Mouse (Mus musculus) layer of hippocampus, postnatal 10 days (tissue): ENCODE measurements around the gene Ugp2. TPM values are rescaled to one million over a fixed set of nuclear protein-coding genes. Genes with fewer than 3 reads are reported as not detected.
"Not testable (repeated sequence)": the region's sequence is repeated elsewhere in the genome, so short reads cannot be mapped to it uniquely, and the experiment has no call there.

Experiments
- DNase-seq, 2 experiments: peaks; one replicate each; pipeline ENCODE4 v3.0.0; 2021; ENCODE audit warnings: low spot score in 2 of 2
- microRNA-seq, 2 experiments: library from miRNA; unstranded; fragments of <30 nt; microRNA quantifications; one replicate each; pipeline ENCODE4 v1.2.0; 2021
- total RNA-seq, 2 experiments: library from RNA; stranded (reverse); gene quantifications; 2 replicates each; pipeline ENCODE4 v1.2.3; 2021

Ugp2 gene
- total RNA-seq, 2 experiments from 2014 or later, result 72.1 to 78.1 TPM

DNA sequence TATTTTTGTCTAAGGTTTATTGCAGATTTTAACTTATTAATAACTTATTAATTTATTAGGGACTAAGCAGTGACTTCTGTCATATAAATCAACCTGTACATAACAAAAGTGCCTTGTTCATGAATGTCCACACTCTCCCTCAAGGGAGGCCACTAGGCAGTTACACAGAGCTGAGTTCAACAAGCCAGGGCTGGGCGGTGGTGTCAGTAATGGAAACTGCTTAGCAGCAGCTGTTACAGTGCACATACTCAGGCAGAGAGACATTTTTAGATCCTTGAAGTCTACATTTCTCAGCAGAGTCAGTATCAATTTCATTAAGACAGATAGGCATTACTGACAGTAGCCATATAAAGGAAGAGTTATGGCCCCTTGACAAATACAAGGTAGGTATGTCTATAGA is 33.1 kb downstream of the Ugp2 start:
- DNase-seq, result no peak

DNA sequence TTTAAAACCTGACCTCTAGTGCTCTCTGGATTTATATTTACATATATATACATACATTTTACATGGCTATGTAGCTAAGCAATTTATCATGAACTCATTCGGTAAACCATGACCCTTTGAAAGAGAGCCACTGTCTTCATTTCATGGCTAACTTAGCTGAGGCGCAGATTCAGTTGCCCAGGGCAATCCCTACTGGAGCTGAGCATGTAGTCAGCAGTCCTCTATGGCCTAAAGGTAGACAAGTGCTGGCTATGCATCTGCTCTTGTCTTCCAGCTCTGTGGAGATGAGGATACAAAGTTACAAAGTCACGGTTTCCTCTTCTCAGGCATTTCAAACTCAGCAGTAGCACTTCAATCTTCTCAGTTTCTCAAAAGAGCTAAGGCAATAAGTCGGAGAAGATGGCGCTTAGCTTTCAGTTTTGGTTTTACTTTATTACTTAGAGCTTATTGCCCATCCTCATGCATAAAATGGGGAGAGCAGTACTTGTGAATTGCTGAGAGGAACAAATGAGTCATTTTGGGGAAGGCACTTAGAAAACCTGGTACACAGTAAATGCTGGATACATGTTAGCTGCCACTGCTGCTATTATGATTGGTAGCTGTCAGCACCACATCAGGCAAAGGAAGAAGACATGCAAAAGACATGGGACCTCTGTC is 38.2 kb downstream of the Ugp2 start:
- no peak for DNase-seq

DNA sequence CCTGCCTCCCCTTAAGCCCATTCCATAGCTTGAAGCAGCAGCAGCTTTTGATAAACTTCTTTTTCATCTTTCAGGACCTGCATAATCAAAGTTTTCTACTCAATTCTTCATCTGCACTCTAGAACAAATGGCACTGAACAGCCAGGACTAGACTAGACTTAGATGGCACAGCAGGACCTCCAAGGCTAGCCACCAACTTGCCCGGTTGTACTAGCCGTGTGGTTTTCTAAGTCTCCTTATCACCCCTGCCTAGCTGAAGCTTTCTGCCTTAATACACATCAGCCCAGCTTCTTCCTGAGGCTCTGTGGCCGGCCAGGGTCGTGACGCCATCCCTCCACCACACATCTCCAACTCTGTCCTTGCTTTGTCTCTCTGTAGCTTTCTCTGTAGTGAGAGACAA is 42.9 kb downstream of the Ugp2 start:
- DNase-seq, result no peak

DNA sequence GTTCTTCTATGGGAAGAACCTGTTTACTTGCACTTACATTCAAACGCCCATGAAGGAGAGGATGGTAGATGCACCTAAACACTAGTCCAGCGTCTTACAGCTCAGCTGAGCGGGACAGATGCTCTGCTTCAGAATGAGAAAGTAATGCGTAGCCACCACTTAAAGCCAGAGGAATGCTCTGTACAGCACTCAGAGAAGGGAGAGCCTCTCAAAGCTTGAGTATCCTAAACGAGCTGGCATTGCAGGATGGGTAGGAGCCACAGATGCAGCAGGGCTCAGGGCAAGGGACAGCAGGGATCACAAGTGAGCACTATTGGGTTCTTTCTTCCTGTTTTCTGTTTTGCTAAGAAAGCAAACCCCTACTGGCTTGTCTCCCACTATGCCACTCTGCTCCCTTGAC is 43.5 kb downstream of the Ugp2 start:
- DNase-seq, result no peak

DNA sequence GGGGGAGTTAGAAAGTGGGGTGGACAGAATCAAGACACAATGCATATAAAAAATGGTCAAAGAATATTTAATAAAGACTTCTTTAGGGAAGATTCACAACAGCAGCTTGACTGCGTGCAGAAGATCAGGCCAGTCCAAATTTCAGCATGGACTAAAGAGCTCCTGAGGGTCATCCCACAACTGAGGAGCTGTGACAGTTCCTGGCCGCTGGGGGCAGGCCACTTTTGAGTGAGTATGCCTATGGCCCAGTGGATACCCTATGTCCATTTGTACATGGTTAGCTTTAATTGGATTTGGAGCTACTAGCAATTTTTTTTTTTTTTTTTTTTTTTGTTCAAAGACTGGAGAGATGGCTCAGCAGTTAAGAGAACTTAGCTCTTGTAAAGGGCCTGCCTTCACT is 44.2 kb downstream of the Ugp2 start:
- no peak for DNase-seq

DNA sequence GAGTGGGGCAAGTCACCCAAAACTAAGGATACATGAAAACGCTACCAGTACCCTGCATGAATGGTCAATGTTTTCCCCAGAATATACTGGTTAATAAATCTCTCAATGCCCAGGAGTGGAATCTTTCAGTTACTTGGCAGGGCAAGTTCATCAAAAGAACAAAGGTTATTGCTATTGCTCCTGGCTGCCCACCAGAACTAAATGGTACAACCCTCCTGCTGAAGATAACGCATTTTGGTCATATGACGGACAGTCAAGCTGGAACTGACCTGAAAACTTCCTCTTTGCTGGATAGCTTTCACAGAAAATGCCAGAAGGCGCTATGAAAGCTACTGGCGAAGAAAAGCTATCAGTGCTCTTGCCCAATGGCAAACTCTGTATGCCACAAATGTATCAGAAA is 45.2 kb downstream of the Ugp2 start:
- no peak for DNase-seq

DNA sequence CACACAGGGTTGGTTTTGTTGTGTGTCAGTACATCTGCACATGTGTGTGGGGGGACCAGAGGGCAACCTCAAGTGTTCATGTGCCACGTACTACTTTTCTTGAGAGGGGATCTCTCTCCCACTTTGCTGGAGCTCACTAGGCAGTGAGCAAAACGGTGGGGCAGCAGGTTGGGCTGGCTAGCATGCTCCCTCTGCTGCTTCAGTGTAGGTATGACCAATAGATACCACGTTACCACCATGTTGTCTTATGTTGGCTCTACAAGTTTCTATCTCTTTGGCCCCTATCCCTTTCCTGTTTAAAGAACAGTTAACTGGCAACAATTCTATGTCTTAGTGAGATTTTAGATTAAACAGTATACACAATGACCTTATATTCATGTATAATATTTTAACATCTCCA is 48.7 kb downstream of the Ugp2 start:
- no peak for DNase-seq

DNA sequence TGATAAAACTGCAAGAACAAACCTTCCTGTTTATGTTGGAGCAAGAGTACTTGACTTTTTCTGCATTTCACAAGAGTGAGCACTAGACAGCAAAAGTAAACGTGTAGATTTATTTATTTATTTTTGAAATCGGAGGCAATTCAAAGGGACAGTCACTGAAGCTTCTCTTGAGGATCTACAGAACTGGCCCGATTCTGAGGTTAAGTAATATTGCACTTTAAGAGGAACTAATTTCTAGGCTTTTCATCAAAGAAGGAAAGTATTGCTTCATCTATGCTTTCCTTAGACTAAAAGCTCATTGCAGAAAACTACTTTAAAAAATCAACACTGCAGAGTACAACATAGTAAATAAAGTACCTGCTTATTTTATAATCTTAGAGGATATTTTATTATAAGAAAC is 49.4 kb downstream of the Ugp2 start:
- DNase-seq, result no peak

DNA sequence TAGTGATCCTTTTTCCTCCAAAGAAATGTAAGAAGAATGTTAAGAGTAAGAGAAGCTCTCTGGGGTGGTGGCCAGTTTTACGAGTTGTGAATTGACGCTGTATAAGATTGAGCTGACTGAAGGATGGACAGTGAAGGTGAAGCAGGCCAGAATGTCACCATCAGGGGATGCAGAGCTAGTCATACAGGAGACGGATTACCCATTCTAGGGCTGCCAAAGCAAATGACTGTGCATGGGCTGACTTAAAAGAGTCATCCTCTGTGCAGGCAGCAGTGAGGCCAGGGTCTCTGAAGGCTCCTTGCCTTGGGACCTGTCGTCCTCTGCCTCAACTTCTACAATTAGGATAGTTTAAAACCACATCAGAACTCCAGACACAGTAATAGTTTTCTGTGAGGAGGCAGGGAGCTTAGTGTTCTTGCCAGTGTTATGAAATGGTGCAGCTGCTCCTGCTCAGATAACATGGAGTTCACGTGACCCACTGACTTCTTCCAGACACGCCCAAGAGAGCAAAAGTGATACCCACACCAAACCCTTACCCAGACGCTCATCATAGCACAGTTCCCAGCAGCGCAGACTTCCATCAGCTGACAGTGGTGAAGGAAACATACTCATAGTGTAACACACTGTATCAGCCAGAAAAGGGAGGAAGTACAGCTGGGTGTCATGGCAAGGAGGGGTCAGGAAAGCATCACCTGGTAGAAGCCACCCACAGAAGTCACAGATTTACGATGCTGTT is 56.9 kb downstream of the Ugp2 start:
- no peak for DNase-seq

DNA sequence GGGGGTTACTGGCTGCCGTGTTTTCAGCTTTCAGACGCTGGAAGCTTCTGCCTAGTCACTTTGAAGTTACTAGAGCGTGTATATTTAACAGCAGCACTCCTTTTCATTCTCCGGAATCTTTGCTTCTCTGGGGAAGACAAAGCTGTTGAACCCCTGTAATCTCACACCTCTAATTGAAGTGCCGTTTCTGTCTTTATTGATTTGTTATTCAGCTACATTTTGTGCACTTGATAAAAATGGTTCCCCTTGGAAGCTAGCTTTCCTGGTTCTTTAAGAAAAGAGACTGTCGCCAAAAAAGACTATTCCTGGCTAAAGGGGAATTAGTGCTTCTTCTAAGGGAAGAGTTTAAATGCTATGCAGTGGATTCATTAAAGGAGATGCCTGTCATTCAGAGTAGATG is 61.5 kb downstream of the Ugp2 start:
- no peak for DNase-seq

DNA sequence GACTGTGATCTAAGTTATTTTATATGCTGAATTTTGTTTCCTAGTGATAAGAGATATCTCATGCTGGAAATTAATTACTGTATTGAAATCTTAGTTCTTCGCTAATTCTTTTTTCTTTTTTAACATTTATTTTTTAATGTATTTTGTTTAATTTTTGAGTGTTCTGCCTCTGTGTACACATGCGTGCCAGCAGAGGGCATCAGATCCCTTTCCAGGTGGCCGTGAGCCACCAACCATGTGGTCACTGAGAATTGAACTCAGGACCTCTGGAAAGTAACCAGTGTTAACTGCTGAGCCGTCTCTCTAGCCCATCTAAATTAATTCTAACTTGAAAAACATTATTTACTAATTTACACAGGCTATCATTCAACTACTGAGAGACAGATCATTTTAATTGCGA is 62.9 kb downstream of the Ugp2 start:
- no peak for DNase-seq

DNA sequence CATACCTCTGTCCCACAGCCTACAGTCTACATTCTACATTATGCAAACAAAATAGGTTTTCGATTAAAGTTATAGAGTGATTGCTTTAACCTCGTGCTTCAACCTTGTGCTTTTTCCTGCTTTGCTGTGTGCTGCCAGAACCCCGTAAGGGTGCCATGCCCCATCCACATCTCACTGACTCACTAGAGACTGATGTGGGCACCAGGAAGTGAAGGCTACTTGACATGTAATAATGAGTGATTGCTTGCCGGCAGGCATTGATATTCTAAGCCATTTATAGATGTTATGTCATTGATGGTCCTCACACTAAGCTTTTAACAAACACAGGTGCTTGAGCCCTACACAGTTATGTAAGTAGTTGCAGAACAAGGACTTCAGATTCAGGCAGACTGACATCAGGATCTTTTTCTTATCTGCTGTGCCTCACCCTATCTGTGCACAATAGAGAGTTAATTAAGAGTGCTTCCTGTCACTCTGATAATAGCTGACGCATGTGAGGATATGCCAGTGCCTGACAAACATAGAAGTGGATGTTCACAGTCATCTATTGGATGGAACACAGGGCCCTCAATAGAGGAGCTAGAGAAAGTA is 63.8 kb downstream of the Ugp2 start:
- no peak for DNase-seq

DNA sequence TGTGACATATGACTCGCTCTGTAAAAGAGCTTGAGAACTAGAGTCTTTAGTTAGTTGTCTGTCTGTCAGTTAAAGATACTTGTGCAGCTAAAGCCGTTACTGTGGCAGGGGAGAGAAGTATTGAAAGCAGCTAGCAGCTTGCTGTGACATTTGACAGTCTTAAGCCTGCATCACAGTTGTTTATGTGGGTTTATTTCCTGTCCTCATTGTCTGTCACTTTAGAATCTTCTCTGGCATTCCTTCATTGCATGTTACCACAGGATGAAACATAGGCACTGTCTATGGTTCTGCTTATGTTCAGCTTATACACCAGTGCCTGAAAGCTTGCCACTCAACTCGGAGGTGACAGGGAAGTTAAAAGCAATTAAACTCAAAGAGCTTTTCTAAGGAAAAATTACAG is 67.4 kb downstream of the Ugp2 start:
- DNase-seq, result no peak

DNA sequence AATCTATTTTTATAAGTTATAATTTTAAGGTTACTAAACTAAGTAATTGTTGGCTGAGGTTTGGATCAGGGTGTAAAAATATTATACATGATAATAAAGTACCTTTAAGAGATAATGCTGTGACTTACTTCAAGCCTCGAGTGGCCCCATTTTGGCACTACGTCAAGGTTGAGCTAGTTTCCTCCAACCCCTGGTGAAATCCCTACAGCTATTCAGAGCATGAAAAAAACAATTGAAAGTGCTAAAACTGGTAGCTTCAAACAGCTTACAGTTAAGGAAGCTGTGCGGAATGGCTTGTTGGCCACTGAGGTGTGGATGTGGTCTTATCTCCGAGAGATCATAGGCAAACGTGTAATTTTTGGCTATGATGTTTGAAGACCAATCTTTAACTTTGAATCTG is 75.5 kb downstream of the Ugp2 start:
- DNase-seq, result no peak

DNA sequence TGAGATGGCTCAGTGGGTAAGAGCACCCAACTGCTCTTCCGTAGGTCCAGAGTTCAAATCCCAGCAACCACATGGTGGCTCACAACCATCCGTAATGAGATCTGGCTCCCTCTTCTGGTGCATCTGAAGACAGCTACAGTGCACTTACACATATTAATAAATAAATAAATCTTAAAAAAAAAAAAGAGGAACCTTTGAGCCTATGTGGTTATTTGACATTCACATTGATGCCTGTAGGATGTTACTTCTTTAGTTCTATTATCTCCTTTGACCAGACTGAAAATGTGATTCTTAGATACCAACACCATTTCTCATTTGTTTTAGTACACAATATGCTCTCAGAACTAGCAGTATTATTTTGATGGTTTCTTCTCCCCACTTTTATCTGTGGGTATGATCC is 82.8 kb downstream of the Ugp2 start:
- DNase-seq, result not testable (repeated sequence)

DNA sequence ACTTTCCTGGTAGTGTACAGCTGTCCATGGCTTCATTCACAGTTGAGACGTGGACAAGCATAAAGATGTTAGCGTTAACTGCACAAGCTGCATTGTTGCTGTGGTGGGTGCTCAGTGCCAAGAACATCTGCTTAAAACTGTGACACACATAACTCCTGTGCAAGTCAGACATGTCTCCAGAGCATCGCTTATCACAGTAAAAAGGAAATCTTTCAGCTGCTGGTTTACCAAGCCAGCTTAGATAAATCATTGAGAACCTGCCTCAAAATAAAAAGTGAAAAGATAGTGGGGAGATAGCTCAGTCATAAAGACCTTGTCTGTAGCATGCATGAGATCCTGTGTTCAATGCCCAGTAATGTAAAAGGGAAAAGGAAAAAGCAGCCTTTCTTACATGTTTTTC is 84.6 kb downstream of the Ugp2 start:
- no peak for DNase-seq

DNA sequence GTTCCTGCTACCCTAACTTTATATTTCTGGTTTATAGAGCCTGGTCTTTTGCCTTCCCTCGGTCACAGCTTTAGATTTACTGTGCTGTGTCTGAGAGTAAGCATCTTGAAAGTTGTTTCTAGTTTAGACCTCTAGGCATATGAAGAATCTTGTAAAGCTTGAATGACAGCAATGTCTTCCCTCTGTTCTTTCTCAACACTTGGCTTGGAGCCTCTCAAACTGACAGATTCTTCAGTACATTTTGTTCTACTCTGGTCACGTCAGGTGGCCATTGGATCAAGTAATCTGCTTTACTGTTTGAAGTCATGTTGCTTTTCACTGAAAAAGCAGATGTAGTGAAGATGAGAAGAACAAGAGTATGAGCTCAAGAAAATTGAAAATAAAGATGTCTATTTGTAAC is 94.8 kb downstream of the Ugp2 start:
- DNase-seq, result no peak

Small RNA genes lying within 50 kb of the gene (microRNA-seq; reads per million reads assigned to microRNA genes)
- 0.20 to 0.22 reads per million in 2 experiments for gene Mir1933

Other genes with a start within 250 kb of the Ugp2 start
- 10 to 100 TPM; 26.4 to 26.6 TPM for gene Vps54, start 131.9 kb downstream of the Ugp2 start, total RNA-seq
- gene Wdpcp, start 201.0 kb upstream of the Ugp2 start, total RNA-seq, result 10 to 100 TPM; 10.5 to 11.5 TPM
- gene Mdh1, start 201.2 kb upstream of the Ugp2 start, total RNA-seq, result 100 to 1,000 TPM; 524 to 552 TPM